Mouse (Mus musculus) forebrain, embryonic 10.5 days (tissue): ENCODE results near the gene Tmem108. TPM values are rescaled to one million over a fixed set of nuclear protein-coding genes. Genes with fewer than 3 reads are reported as not detected.

Source experiments
- DNase-seq: peaks from one replicate; pipeline ENCODE4 v3.0.0-alpha.2; 2017; ENCODE audit warnings: low spot score; ENCODE audit errors: extremely low spot score
- H3K27ac ChIP-seq: fragments of 300-500 bp; sonication (generic); 2 replicates; pipeline ENCODE4 v1.5.1; 2016; ENCODE audit warnings: mild to moderate bottlenecking
- H3K27me3 ChIP-seq: fragments of 300-500 bp; sonication (generic); 2 replicates; pipeline ENCODE4 v1.6.1; 2016; ENCODE audit warnings: mild to moderate bottlenecking; ENCODE audit not compliant: poor library complexity, severe bottlenecking
- H3K36me3 ChIP-seq: fragments of 300-500 bp; sonication (generic); replicated peaks from 2 replicates; pipeline ENCODE4 v1.6.1; 2016; ENCODE audit warnings: mild to moderate bottlenecking, moderate library complexity
- H3K4me1 ChIP-seq: fragments of 300-500 bp; sonication (generic); 2 replicates; pipeline ENCODE4 v1.6.1; 2016
- H3K4me3 ChIP-seq: fragments of 300-500 bp; sonication (generic); 2 replicates; pipeline ENCODE4 v1.5.1; 2016; ENCODE audit warnings: mild to moderate bottlenecking, moderate library complexity
- H3K9me3 ChIP-seq: fragments of 300-500 bp; sonication (generic); 2 replicates; pipeline ENCODE4 v1.6.1; 2016; ENCODE audit warnings: mild to moderate bottlenecking, moderate library complexity
- WGBS: fragments of 180-500 bp; shearing (Covaris S2); methylation state at CpG from one replicate; pipeline ENCODE4 v1.1.7; 2016; 5-methylcytosine and 5-hydroxymethylcytosine counted together
- polyA plus RNA-seq: library from polyadenylated mRNA; unstranded; fragments of >200 nt; fragmentation: Nextera tagmentation; extraction: Ambion mirVana; gene quantifications from 2 replicates; pipeline ENCODE4 v1.2.1, GENCODE M21; 2016

Tmem108 gene
- polyA plus RNA-seq, 1 experiment from 2014 or later: 16.7 TPM

DNA sequence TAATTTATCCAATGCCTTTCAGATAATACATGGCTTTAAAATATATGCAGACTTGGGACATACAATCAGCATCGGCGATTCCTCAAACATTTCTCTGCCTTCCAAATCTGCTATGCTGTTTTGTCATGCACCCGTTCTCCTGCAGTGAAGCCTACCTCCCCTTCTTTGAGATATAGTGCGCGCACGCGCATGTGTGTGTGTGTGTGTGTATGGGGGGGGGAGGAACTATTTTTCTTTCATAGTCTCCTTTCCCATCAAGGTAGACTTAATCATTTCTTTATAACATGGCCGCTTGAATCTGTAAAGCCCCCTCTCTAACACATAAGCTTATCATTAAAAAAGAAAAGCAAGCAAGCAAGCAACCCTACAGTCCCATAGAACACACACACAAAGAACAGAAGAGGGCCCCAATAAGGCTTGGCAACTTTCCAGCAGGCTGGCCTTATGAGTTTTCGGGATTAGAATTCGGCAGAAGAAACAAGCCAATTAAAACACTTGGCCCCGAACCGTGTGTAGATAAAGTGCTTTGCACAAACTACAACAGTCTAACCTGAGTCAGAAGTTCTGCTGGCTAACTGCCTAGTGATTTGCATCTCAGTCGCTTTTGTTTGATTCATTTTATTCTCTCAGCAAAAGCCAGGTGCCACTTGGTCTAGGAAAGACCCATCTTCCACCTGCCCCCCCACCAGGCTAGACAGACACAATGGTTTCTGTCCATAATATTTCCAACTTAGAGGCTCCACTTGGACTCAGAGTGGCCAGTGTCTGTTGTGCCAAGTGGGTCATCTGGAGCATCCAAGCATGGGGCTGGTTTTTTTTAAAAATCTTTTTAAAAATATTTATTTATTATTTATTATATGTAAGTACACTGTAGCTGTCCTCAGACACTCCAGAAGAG lies 153.2 kb downstream of the Tmem108 start:
- H3K36me3 ChIP-seq: no peaks in the 10 kb centered on the region
- no peak for DNase-seq
- peaks cover 8% of the 10 kb centered on the region; the same call in 1 of the 2 replicates for H3K9me3 ChIP-seq
- WGBS: 90% methylated on average over 13 of the region's 13 CpGs
- no peak overlapping the region for H3K4me3 ChIP-seq
- peaks cover 3% of the 10 kb centered on the region; the same call in 1 of the 2 replicates for H3K4me1 ChIP-seq
- peak overlapping the region; percentile 17; the same call in 1 of the 2 replicates for H3K27ac ChIP-seq
- no peaks in the 10 kb centered on the region for H3K27me3 ChIP-seq

DNA sequence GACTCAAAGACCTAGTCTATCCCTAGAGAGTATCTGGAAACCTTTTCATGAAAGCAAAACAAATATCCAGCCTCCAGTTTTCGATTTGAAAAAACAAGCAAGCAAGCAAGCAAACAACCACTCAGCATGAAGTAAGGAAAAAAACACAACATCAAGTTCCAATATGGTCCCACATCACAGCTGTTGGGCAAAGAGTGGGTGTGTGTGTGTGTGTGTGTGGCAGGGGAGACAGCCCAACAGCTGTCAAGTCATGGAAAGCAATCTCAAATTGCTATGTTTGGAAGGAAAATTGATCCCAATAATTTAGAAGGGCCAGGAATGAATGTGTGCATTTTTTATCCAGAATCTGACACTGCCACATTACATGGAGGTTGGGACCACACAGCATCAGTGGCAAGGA lies 155.6 kb downstream of the Tmem108 start:
- DNase-seq: no peak
- H3K27ac ChIP-seq: no peak overlapping the region
- WGBS: 83% methylated on average over 1 of the region's 1 CpGs
- peaks cover 3% of the 10 kb centered on the region; the same call in 1 of the 2 replicates for H3K4me1 ChIP-seq
- H3K4me3 ChIP-seq: no peak overlapping the region
- 0 out of 2 replicates have a peak, but pooled peaks cover 1% of the 10 kb centered on the region for H3K9me3 ChIP-seq
- no peaks in the 10 kb centered on the region for H3K36me3 ChIP-seq
- no peaks in the 10 kb centered on the region for H3K27me3 ChIP-seq

DNA sequence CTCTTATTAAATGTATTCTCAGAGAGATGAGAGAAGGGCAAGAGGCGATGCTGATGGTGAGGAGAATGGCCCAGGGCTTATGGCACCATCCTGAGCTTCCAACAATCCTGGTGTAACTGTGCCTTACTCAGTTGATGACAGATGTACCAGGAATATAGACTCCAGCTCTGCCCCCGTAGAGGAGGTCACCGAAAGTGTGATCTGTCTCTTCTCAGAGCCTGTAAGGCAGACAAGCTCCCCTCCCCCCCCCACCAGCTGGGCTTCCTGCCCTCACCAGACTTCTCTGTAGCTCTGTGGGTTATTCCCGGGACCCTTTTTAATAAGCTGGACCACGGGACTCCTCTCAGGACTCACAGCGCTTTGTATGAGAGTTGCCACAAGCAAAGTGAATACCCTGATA lies 157.8 kb downstream of the Tmem108 start:
- Histone ChIP-seq H3K36me3 (no peaks in the 10 kb centered on the region), H3K4me1 (peaks cover 3% of the 10 kb centered on the region; the same call in 1 of the 2 replicates), H3K27me3 (no peaks in the 10 kb centered on the region), H3K27ac (0 out of 2 replicates have a peak overlapping the region, but pooled peaks have one; percentile 12), H3K4me3 (no peak overlapping the region), H3K9me3 (no peaks in the 10 kb centered on the region)
- no peak for DNase-seq
- 85% methylated on average over 6 of the region's 6 CpGs for WGBS

DNA sequence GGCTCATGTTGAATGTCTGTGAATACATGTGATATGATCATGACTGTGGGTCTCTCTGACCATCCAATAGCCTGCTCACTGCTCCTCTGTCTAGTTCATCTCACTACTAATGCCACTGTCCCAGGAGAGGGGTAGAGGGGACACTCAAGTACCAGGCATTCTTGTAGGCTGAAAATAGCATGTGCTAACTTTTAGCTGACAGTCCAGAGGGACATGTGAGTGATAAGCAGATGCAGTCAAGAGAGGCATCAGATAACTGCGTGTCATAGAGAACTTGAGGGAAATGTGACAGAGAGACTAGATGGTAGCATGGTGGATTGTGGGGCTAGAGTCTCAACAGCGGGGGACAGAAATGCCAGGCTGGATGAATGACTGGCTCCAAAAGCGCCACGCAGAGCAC lies 159.8 kb downstream of the Tmem108 start:
- Histone ChIP-seq H3K27ac (no peak overlapping the region), H3K4me3 (no peak overlapping the region), H3K4me1 (peaks cover 3% of the 10 kb centered on the region; the same call in 1 of the 2 replicates), H3K9me3 (no peaks in the 10 kb centered on the region), H3K27me3 (no peaks in the 10 kb centered on the region), H3K36me3 (no peaks in the 10 kb centered on the region)
- 92% methylated on average over 4 of the region's 4 CpGs for WGBS
- no peak for DNase-seq

DNA sequence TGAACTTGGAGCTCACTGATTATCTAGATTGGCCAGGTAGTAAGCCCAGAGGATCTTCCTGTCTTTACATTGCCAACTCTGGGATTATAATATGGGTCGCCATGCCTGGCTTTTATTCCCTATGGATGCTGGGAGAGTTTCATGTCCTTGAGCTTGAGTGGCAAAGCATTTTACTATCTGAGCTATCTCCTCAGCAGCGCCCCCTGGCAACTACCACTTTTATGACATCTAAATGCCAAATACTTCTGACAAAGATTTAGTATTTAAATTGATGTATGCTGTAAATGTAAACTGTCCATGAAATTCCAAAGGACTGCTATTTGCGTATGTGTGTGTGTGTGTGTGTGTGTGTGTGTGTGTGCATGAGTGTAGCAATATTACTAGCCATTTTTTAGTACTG lies 160.8 kb downstream of the Tmem108 start:
- DNase-seq: no peak
- WGBS: 56% methylated on average over 3 of the region's 3 CpGs
- no peaks in the 10 kb centered on the region for H3K27me3 ChIP-seq

DNA sequence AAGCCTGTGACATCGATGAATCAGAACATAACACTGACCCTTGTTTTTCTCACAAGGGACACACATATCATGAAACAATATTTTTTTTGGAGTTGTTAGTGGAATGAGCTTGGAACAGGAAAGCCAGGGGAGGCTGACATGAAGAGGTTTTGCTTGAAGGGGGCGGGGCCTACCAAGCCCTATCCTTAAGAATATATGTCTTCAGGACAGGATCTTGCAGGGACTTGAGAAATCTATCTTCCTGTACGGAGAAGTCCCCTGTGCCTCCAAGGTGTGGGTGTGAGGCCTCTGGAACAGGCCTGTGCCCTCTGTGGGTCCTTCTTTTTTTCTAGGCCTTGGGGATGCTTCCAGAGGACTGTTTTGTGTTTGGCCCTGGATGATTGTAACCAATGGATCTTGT lies 161.7 kb downstream of the Tmem108 start:
- no peaks in the 10 kb centered on the region for H3K9me3 ChIP-seq
- 86% methylated on average over 3 of the region's 3 CpGs for WGBS
- H3K4me1 ChIP-seq: peaks cover 16% of the 10 kb centered on the region
- no peak overlapping the region for H3K27ac ChIP-seq
- no peak for DNase-seq
- no peak overlapping the region for H3K4me3 ChIP-seq
- H3K36me3 ChIP-seq: no peaks in the 10 kb centered on the region
- H3K27me3 ChIP-seq: no peaks in the 10 kb centered on the region

More for the DNA sequence above, 160.8 kb downstream of the Tmem108 start:
- Histone ChIP-seq H3K4me3 (no peak overlapping the region), H3K4me1 (peaks cover 6% of the 10 kb centered on the region), H3K9me3 (no peaks in the 10 kb centered on the region), H3K36me3 (no peaks in the 10 kb centered on the region), H3K27ac (no peak overlapping the region)

DNA sequence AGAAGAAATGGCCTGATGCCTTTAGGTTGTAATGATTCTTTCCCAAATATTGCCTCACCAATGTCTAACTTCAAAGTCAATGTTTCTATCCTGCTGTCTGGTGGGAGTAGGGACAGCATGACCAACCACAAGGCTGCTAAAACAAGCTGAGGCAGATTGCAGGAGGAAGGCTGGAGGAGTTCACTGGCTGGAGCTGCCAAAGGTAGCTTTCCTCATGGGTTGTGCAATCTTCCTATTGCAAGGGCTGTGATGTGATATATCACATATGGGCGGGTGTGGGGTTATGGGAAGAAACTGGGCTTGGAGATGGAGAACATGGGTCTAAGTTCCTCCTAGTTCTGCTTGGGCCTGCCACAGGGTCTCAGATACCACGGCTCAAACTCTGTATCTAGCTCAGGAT lies 163.8 kb downstream of the Tmem108 start:
- H3K4me3 ChIP-seq: no peak overlapping the region
- no peak for DNase-seq
- H3K4me1 ChIP-seq: peaks cover 24% of the 10 kb centered on the region
- H3K27ac ChIP-seq: no peak overlapping the region
- H3K27me3 ChIP-seq: no peaks in the 10 kb centered on the region
- WGBS: 85% methylated on average over 2 of the region's 2 CpGs
- H3K36me3 ChIP-seq: no peaks in the 10 kb centered on the region
- no peaks in the 10 kb centered on the region for H3K9me3 ChIP-seq

DNA sequence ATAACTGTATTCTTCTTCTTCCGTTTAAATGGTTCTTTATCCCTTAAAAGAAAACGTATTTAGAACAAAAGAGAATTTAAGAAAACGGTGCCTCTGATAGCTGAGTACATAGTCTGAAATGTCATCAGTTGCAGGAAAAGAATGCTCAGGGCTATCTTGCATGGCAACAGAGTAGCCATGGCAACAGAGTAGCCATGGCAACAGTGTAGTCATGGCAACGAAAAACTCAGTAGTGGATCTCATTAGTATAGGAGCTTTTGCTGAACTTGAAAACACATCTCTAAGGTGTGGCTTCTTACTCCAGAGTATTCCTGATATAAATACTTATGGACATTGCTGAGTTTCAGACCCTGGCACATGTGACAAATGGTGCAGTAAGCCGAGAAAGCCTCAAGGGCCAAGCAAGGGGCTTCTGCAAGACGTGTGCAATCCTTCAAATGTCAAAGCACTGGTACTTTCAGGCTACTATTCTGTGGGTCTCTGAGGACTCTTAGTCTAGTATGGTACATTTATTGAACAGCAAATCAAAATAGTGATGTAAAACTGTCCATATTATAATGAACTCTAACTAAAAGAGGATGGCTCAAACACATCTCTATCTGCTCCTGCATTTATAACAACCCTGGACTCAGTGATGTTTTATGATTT lies 166.3 kb downstream of the Tmem108 start:
- H3K9me3 ChIP-seq: no peaks in the 10 kb centered on the region
- no peaks in the 10 kb centered on the region for H3K27me3 ChIP-seq
- H3K36me3 ChIP-seq: no peaks in the 10 kb centered on the region
- no peak overlapping the region for H3K4me3 ChIP-seq
- H3K27ac ChIP-seq: no peak overlapping the region
- peaks cover 26% of the 10 kb centered on the region for H3K4me1 ChIP-seq
- DNase-seq: peak; percentile 82
- WGBS: 64% methylated on average over 6 of the region's 6 CpGs

DNA sequence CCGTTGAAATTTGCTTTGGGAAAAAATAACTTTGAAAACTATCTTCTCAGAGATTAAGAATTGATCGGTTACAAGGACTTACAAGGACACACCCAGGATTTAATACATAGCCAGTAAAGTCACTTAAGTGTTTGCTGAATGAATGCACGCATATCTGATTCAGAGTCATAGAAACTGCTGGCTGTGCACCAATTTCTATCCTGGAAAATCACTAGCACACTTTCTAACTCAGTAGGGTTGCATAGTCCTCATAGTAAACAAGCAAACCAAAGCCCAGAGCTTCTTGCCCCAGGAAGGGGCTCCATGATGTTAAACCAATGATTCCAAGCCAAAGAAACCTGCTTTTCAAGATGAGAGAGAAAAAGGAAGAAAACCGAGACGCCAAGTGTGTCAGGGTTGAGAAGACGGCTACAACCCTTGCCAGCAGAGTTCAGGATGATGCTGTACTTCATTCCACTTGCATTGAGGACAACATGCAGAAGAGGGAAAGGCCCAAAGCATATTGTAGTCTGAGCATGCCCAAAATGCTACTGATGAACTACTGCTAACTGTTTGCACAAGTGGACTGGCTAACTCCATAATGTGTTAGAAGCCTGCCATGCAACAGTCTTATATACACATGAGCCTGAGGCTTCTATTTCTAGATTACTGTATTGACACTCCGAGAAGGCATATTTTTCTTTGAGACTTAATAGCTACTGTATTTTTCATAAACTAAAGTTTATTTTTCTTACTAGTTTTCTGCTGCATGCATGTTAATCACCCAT lies 167.0 kb downstream of the Tmem108 start:
- Histone ChIP-seq H3K27ac (0 out of 2 replicates have a peak overlapping the region, but pooled peaks have one; percentile 15), H3K27me3 (no peaks in the 10 kb centered on the region), H3K9me3 (no peaks in the 10 kb centered on the region), H3K36me3 (no peaks in the 10 kb centered on the region), H3K4me3 (no peak overlapping the region), H3K4me1 (peaks cover 26% of the 10 kb centered on the region)
- DNase-seq: no peak
- 89% methylated on average over 7 of the region's 7 CpGs for WGBS

DNA sequence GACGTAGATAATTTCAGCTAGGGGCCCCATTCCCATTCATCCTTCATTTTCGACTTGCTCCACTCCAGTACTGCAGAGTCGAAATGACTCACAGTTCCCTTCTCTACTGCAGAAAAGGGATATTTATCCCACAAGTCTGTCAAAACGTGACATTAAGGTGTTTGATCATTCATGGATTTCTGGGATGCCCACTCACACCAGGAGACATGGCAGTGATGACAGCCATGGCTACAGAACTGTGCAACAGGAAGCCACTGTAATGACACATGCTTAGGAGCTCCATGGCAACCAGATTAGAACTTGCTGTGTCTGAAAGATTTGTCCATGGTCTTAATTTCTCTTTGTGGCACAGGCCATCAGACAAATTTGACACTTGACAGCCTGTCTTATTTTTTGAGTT lies 168.6 kb downstream of the Tmem108 start:
- Histone ChIP-seq H3K9me3 (no peaks in the 10 kb centered on the region), H3K4me3 (no peak overlapping the region), H3K4me1 (peaks cover 26% of the 10 kb centered on the region), H3K27ac (no peak overlapping the region), H3K36me3 (no peaks in the 10 kb centered on the region), H3K27me3 (no peaks in the 10 kb centered on the region)
- 79% methylated on average over 4 of the region's 4 CpGs for WGBS
- no peak for DNase-seq

DNA sequence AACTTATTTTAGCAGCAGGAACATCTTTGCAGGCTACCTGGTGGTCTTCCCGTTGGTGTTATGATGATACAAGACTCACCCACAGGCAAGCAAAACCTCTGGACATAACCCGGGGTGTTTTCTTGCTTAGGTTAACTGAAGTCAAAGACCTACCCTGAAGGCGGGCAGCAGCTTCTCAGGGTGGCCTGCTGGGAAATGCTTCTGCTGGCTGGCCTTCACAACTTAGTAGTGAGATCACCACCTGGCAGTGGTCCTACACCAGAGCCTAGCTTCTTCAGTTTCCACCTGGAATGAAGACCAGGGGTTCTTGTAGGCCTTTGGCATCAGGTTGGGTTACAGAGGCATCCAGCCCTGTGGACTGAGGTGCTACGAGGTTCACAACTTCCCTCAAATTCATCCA lies 169.7 kb downstream of the Tmem108 start:
- no peak overlapping the region for H3K4me3 ChIP-seq
- no peak overlapping the region for H3K27ac ChIP-seq
- no peaks in the 10 kb centered on the region for H3K9me3 ChIP-seq
- no peaks in the 10 kb centered on the region for H3K36me3 ChIP-seq
- peaks cover 26% of the 10 kb centered on the region for H3K4me1 ChIP-seq
- no peaks in the 10 kb centered on the region for H3K27me3 ChIP-seq
- no peak for DNase-seq
- WGBS: 88% methylated on average over 4 of the region's 4 CpGs

DNA sequence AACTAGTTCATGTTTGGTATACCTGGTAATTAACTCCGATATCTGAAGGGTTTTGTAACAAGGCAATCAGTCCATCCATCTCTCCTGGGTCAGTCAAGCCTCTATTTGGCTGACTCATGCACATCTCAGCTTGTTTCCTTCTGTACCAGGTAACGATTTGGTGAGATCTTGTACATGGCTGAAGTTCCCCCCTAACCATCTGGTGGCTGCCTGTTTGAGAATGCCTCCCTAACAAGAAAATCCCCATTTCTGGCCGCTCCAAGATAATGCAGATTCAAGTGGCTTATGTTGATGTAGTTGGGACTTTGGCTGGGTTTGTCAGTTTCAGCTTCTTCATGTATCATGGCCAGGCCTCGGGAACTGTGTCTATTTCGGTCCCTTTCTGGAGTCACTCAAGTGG lies 170.8 kb downstream of the Tmem108 start:
- WGBS: 92% methylated on average over 5 of the region's 5 CpGs
- no peaks in the 10 kb centered on the region for H3K36me3 ChIP-seq
- H3K27ac ChIP-seq: no peak overlapping the region
- DNase-seq: no peak
- H3K9me3 ChIP-seq: no peaks in the 10 kb centered on the region; the same call in 1 of the 2 replicates
- H3K4me3 ChIP-seq: no peak overlapping the region
- H3K4me1 ChIP-seq: peaks cover 22% of the 10 kb centered on the region
- H3K27me3 ChIP-seq: no peaks in the 10 kb centered on the region
